Mouse (Mus musculus): ENCODE results near the gene Brms1. TPM values are rescaled to one million over a fixed set of nuclear protein-coding genes. Genes with fewer than 3 reads are reported as not detected.

The Brms1 gene
- polyA plus RNA-seq, 1 experiment from 2014 or later = 33.2 TPM

GRCm38 (mm10) chr19:5017611-5018010 lies 23.5 kb upstream of the Brms1 start:
- TF ChIP-seq CTCF (IDR thresholded peaks at IDR 0.05; ENCODE audit: low read depth) = no peak
- ATAC-seq = no peak
- H3K9ac ChIP-seq (ENCODE audit: low read depth, low read length) = no peak overlapping the region
- no peaks in the 10 kb centered on the region for H3K27me3 ChIP-seq (replicated peaks; ENCODE audit: control insufficient read depth, insufficient read depth, low read length)
- H3K4me3 ChIP-seq (ENCODE audit: low read depth, low read length) = no peak overlapping the region
- no peaks in the 10 kb centered on the region for H3K36me3 ChIP-seq (ENCODE audit: control insufficient read depth, insufficient read depth)
- WGBS = 78% methylated on average over 4 of the region's 4 CpGs
- no peaks in the 10 kb centered on the region for H3K9me3 ChIP-seq (ENCODE audit: control insufficient read depth)
- H3K27ac ChIP-seq (ENCODE audit: low read depth, low read length) = no peak overlapping the region
- H3K4me2 ChIP-seq (replicated peaks; ENCODE audit: low read depth) = no peak overlapping the region
- H3K4me1 ChIP-seq (replicated peaks; ENCODE audit: control insufficient read depth, insufficient read depth, low read length) = no peaks in the 10 kb centered on the region; the same call in 1 of the 2 replicates

- no peaks in the 10 kb centered on the region for H3K9me3 ChIP-seq (ENCODE audit: control insufficient read depth)
- H3K27me3 ChIP-seq (replicated peaks; ENCODE audit: control insufficient read depth, insufficient read depth, low read length) = no peaks in the 10 kb centered on the region
- H3K9ac ChIP-seq (ENCODE audit: low read depth, low read length) = no peak overlapping the region
- no peaks in the 10 kb centered on the region; the same call in 1 of the 2 replicates for H3K4me1 ChIP-seq (replicated peaks; ENCODE audit: control insufficient read depth, insufficient read depth, low read length)
- ATAC-seq = no peak
- 78% methylated on average over 3 of the region's 3 CpGs for WGBS
- H3K36me3 ChIP-seq (ENCODE audit: control insufficient read depth, insufficient read depth) = no peaks in the 10 kb centered on the region
- no peak overlapping the region for H3K4me2 ChIP-seq (replicated peaks; ENCODE audit: low read depth)
- no peak overlapping the region for H3K27ac ChIP-seq (ENCODE audit: low read depth, low read length)
- no peak for TF ChIP-seq CTCF (IDR thresholded peaks at IDR 0.05; ENCODE audit: low read depth)
- H3K4me3 ChIP-seq (ENCODE audit: low read depth, low read length) = no peak overlapping the region
Observed at GRCm38 (mm10) chr19:5018191-5018590, 23.0 kb upstream of the Brms1 start.

DNA sequence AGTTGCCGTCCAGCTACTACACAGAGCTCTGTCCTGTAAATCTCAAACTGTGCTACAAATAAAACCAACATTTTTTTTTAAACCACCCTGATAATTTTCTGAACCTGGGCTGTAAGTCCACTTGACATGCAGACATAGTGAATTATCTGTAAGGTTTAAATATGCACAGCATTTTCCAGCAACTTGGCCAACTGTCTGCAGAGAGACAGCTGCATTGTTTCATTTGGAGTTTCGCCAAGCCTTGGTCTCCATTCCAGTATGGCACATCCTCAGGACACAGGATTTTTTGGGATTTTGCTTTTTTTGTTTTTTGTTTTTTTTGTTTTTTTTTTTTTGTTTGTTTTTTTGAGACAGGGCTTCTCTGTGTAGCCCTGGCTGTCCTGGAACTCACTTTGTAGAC lies 19.7 kb upstream of the Brms1 start:
- Histone ChIP-seq H3K4me1 (replicated peaks; ENCODE audit: control insufficient read depth, insufficient read depth, low read length) (no peaks in the 10 kb centered on the region), H3K4me2 (replicated peaks; ENCODE audit: low read depth) (no peak overlapping the region), H3K9ac (ENCODE audit: low read depth, low read length) (no peak overlapping the region), H3K4me3 (ENCODE audit: low read depth, low read length) (no peak overlapping the region), H3K36me3 (ENCODE audit: control insufficient read depth, insufficient read depth) (no peaks in the 10 kb centered on the region), H3K27ac (ENCODE audit: low read depth, low read length) (no peak overlapping the region), H3K9me3 (ENCODE audit: control insufficient read depth) (no peaks in the 10 kb centered on the region), H3K27me3 (replicated peaks; ENCODE audit: control insufficient read depth, insufficient read depth, low read length) (no peaks in the 10 kb centered on the region)
- no peak for TF ChIP-seq CTCF (IDR thresholded peaks at IDR 0.05; ENCODE audit: low read depth)
- no peak for ATAC-seq
- WGBS = 74% methylated on average over 2 of the region's 2 CpGs

DNA sequence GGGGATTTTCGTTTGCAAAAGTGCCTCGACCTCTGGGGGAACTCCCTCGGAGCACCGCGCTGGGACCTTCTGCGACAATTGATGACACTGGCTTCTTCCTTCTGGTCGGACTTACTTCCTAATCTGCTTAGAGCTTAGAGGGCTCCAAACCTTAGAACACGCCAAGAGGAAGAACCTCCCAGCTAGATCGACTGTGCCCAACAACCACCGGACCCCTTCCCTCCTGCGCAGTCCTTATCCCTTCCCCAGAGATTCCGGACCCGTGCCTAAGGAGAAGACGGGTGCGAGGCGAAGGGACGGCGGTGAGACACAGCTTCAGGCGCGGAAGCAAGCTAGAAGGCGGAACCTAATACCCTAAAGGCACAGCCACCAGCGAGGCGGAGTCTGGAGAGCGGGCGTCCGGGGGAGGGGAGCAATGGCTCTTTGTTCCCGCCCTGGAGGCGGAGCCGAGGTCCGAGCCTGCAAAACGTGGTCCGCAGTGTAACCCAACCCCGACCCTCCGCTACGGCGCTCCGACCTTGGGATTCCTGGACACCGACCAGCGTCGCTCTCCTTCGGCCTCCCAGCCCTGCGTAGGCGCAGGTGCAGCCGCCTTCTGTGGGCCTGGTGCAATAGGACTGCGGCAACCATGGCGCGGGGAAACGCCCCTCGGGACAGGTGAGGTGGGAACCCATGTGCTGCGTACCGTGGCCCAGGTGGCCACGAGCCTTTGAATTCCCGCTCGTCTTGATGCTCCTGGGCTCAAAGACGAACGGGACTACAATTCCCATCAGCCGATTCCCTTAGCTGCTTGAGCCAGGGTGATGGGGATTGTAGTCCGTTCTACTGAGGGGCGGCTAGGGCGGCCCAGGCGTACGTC lies 17.3 kb upstream of the Brms1 start, which contains the start of gene Slc29a2:
Gene Slc29a2, plus strand, starts transcription at position 240 of the 859 bp plus-strand sequence.
- Histone ChIP-seq H3K4me3 (ENCODE audit: low read depth, low read length) (peak within 1 kb of the TSS; percentile 65), H3K9me3 (ENCODE audit: control insufficient read depth) (no peaks in the 10 kb centered on the region), H3K27me3 (replicated peaks; ENCODE audit: control insufficient read depth, insufficient read depth, low read length) (no peaks in the 10 kb centered on the region), H3K9ac (ENCODE audit: low read depth, low read length) (peak within 1 kb of the TSS; percentile 67), H3K27ac (ENCODE audit: low read depth, low read length) (peak within 1 kb of the TSS; percentile 68; the same call in 1 of the 2 replicates), H3K4me1 (replicated peaks; ENCODE audit: control insufficient read depth, insufficient read depth, low read length) (no peaks in the 10 kb centered on the region), H3K4me2 (replicated peaks; ENCODE audit: low read depth) (peak within 1 kb of the TSS; percentile 88), H3K36me3 (ENCODE audit: control insufficient read depth, insufficient read depth) (no peaks in the 10 kb centered on the region)
- ATAC-seq = peak; percentile 94
- TF ChIP-seq CTCF (IDR thresholded peaks at IDR 0.05; ENCODE audit: low read depth) = peak; percentile 12; the same call in 1 of the 2 replicates
- under 1% methylated on average over 61 of the region's 62 CpGs for WGBS

- Histone ChIP-seq H3K9ac (ENCODE audit: low read depth, low read length) (no peak overlapping the region), H3K4me1 (replicated peaks; ENCODE audit: control insufficient read depth, insufficient read depth, low read length) (no peaks in the 10 kb centered on the region), H3K36me3 (ENCODE audit: control insufficient read depth, insufficient read depth) (peaks cover 7% of the 10 kb centered on the region; the same call in 1 of the 2 replicates), H3K4me3 (ENCODE audit: low read depth, low read length) (no peak overlapping the region), H3K27me3 (replicated peaks; ENCODE audit: control insufficient read depth, insufficient read depth, low read length) (no peaks in the 10 kb centered on the region), H3K27ac (ENCODE audit: low read depth, low read length) (no peak overlapping the region), H3K9me3 (ENCODE audit: control insufficient read depth) (no peaks in the 10 kb centered on the region), H3K4me2 (replicated peaks; ENCODE audit: low read depth) (no peak overlapping the region)
- ATAC-seq = no peak
- 88% methylated on average over 8 of the region's 8 CpGs for WGBS
- TF ChIP-seq CTCF (IDR thresholded peaks at IDR 0.05; ENCODE audit: low read depth) = no peak
Observed at GRCm38 (mm10) chr19:5026111-5026510, 15.0 kb upstream of the Brms1 start.

GRCm38 (mm10) chr19:5032686-5033085 lies 8.5 kb upstream of the Brms1 start:
- WGBS = 76% methylated on average over 3 of the region's 3 CpGs
- Histone ChIP-seq H3K4me2 (replicated peaks; ENCODE audit: low read depth) (no peak overlapping the region), H3K4me3 (ENCODE audit: low read depth, low read length) (no peak overlapping the region), H3K27ac (ENCODE audit: low read depth, low read length) (no peak overlapping the region), H3K36me3 (ENCODE audit: control insufficient read depth, insufficient read depth) (peaks cover 7% of the 10 kb centered on the region; the same call in 1 of the 2 replicates), H3K4me1 (replicated peaks; ENCODE audit: control insufficient read depth, insufficient read depth, low read length) (no peaks in the 10 kb centered on the region), H3K9ac (ENCODE audit: low read depth, low read length) (no peak overlapping the region), H3K9me3 (ENCODE audit: control insufficient read depth) (no peaks in the 10 kb centered on the region), H3K27me3 (replicated peaks; ENCODE audit: control insufficient read depth, insufficient read depth, low read length) (no peaks in the 10 kb centered on the region)
- TF ChIP-seq CTCF (IDR thresholded peaks at IDR 0.05; ENCODE audit: low read depth) = no peak
- no peak for ATAC-seq

Measured in intestine, postnatal 0 days (tissue).